Mouse (Mus musculus) kidney, postnatal 0 days (tissue): ENCODE results near the gene Fnip2. TPM values are rescaled to one million over a fixed set of nuclear protein-coding genes. Genes with fewer than 3 reads are reported as not detected.

Experiments
- ATAC-seq: fragments of 200-750 bp; cut with Nextera tagmentation; replicated peaks from 2 replicates; pipeline ENCODE4 v1.8.0; 2017; ENCODE audit warnings: low read depth, moderate number of reproducible peaks, moderate TSS enrichment, moderate library complexity; ENCODE audit not compliant: low FRiP score
- DNase-seq: peaks from one replicate; pipeline ENCODE4 v3.0.0-alpha.2; 2016; ENCODE audit warnings: low spot score
- H3K27ac ChIP-seq: fragments of 300-500 bp; sonication (generic); 2 replicates; pipeline ENCODE4 v1.5.1; 2014; ENCODE audit warnings: mild to moderate bottlenecking
- H3K27me3 ChIP-seq: fragments of 300-500 bp; sonication (generic); 2 replicates; pipeline ENCODE4 v1.6.1; 2014; ENCODE audit warnings: low read length, mixed read lengths; ENCODE audit not compliant: insufficient read depth
- H3K36me3 ChIP-seq: fragments of 300-500 bp; sonication (generic); 2 replicates; pipeline ENCODE4 v1.6.1; 2014; ENCODE audit warnings: low read length, mixed read lengths; ENCODE audit not compliant: insufficient read depth
- H3K4me1 ChIP-seq: fragments of 300-500 bp; sonication (generic); replicated peaks from 2 replicates; pipeline ENCODE4 v1.6.1; 2014; ENCODE audit warnings: antibody characterized with exemption, low read length, mixed read lengths; ENCODE audit not compliant: insufficient read depth
- H3K4me2 ChIP-seq: fragments of 300-500 bp; sonication (generic); 2 replicates; pipeline ENCODE4 v1.6.1; 2014; ENCODE audit warnings: mild to moderate bottlenecking, low read length, moderate library complexity, mixed read lengths
- H3K4me3 ChIP-seq: fragments of 300-500 bp; sonication (generic); replicated peaks from 2 replicates; pipeline ENCODE4 v1.5.1; 2014; ENCODE audit warnings: low read depth, low read length
- H3K9ac ChIP-seq: fragments of 300-500 bp; sonication (generic); 2 replicates; pipeline ENCODE4 v1.6.1; 2014; ENCODE audit warnings: low read depth, low read length
- H3K9me3 ChIP-seq: fragments of 300-500 bp; sonication (generic); replicated peaks from 2 replicates; pipeline ENCODE4 v1.6.1; 2016; ENCODE audit warnings: low read length, inconsistent platforms, mixed read lengths
- CTCF ChIP-seq: IDR thresholded peaks from 2 replicates; pipeline ENCODE4 v1.5.1; 2016; ENCODE audit warnings: antibody characterized with exemption, low read depth, mild to moderate bottlenecking, moderate library complexity
- WGBS: fragments of 180-500 bp; shearing (Covaris S2); extraction: QIAGEN DNeasy Blood & Tissue Kit; methylation state at CpG from one replicate; pipeline ENCODE4 v1.1.7; 2014; 5-methylcytosine and 5-hydroxymethylcytosine counted together
- polyA plus RNA-seq: library from polyadenylated mRNA; unstranded; fragments of >200 nt; fragmentation: Nextera tagmentation; extraction: Ambion mirVana; gene quantifications from 2 replicates; pipeline ENCODE4 v1.2.1, GENCODE M21; 2015

The Fnip2 gene
- polyA plus RNA-seq = 4.3 and 4.4 TPM in 2 replicates

- Histone ChIP-seq H3K9me3 (no peaks in the 10 kb centered on the region), H3K27ac (peak within 1 kb of the TSS; percentile 87), H3K9ac (peak within 1 kb of the TSS; percentile 82), H3K4me2 (peak within 1 kb of the TSS; percentile 89), H3K4me1 (peaks cover 6% of the 10 kb centered on the region; the same call in 1 of the 2 replicates), H3K36me3 (no peaks in the 10 kb centered on the region), H3K27me3 (no peaks in the 10 kb centered on the region), H3K4me3 (peak within 1 kb of the TSS; percentile 81)
- DNase-seq = peak; percentile 96
- peak; percentile 96 for ATAC-seq
- under 1% methylated on average over 54 of the region's 55 CpGs for WGBS
- no peak for TF ChIP-seq CTCF
These were observed at the start of gene Fnip2 for GRCm38 (mm10) chr3:79567703-79568362. TSS of gene Fnip2 (minus strand) at chr3:79567796.

- 85% methylated on average over 2 of the region's 2 CpGs for WGBS
- H3K4me1 ChIP-seq = no peaks in the 10 kb centered on the region
- no peak overlapping the region for H3K4me2 ChIP-seq
- H3K4me3 ChIP-seq = no peak overlapping the region
- no peaks in the 10 kb centered on the region for H3K9me3 ChIP-seq
- DNase-seq = no peak
- H3K9ac ChIP-seq = no peak overlapping the region
- no peak for TF ChIP-seq CTCF
- H3K27ac ChIP-seq = no peak overlapping the region
- H3K27me3 ChIP-seq = no peaks in the 10 kb centered on the region
- peaks cover 27% of the 10 kb centered on the region for H3K36me3 ChIP-seq
- ATAC-seq = no peak
These were observed 42.3 kb upstream of the Fnip2 start for GRCm38 (mm10) chr3:79609886-79610285.

GRCm38 (mm10) chr3:79595468-79595867 lies 27.9 kb upstream of the Fnip2 start:
- no peak overlapping the region for H3K9ac ChIP-seq
- TF ChIP-seq CTCF = no peak
- no peak overlapping the region for H3K4me3 ChIP-seq
- 92% methylated on average over 7 of the region's 7 CpGs for WGBS
- no peak overlapping the region for H3K4me2 ChIP-seq
- H3K9me3 ChIP-seq = no peaks in the 10 kb centered on the region
- H3K27ac ChIP-seq = no peak overlapping the region
- peaks cover 38% of the 10 kb centered on the region for H3K36me3 ChIP-seq
- H3K27me3 ChIP-seq = no peaks in the 10 kb centered on the region
- no peak for ATAC-seq
- 0 out of 2 replicates have a peak, but pooled peaks cover 4% of the 10 kb centered on the region for H3K4me1 ChIP-seq
- DNase-seq = no peak

GRCm38 (mm10) chr3:79591793-79592471 lies 24.3 kb upstream of the Fnip2 start:
- Histone ChIP-seq H3K36me3 (peaks cover 17% of the 10 kb centered on the region), H3K9ac (peak overlapping the region; percentile 91), H3K4me3 (peak overlapping the region; percentile 95), H3K27ac (peak overlapping the region; percentile 86), H3K4me2 (peak overlapping the region; percentile 60), H3K27me3 (no peaks in the 10 kb centered on the region), H3K9me3 (no peaks in the 10 kb centered on the region), H3K4me1 (0 out of 2 replicates have a peak, but pooled peaks cover 4% of the 10 kb centered on the region)
- TF ChIP-seq CTCF = no peak
- ATAC-seq (no peak), DNase-seq (no peak)
- WGBS = 3% methylated on average over 15 of the region's 15 CpGs

GRCm38 (mm10) chr3:79590863-79591792 lies 23.5 kb upstream of the Fnip2 start, which contains the start of gene Ppid:
TSS of gene Ppid (plus strand) at chr3:79591342.
- no peaks in the 10 kb centered on the region for H3K27me3 ChIP-seq
- TF ChIP-seq CTCF = peak; percentile 22; the same call in 1 of the 2 replicates
- H3K4me2 ChIP-seq = peak within 1 kb of the TSS; percentile 60
- H3K9ac ChIP-seq = peak within 1 kb of the TSS; percentile 91
- peak; percentile 96 for DNase-seq
- H3K9me3 ChIP-seq = no peaks in the 10 kb centered on the region
- H3K36me3 ChIP-seq = peaks cover 17% of the 10 kb centered on the region
- WGBS = 3% methylated on average over 63 of the region's 63 CpGs
- H3K4me1 ChIP-seq = 0 out of 2 replicates have a peak, but pooled peaks cover 4% of the 10 kb centered on the region
- peak; percentile 85 for ATAC-seq
- H3K4me3 ChIP-seq = peak within 1 kb of the TSS; percentile 95
- peak within 1 kb of the TSS; percentile 86 for H3K27ac ChIP-seq

GRCm38 (mm10) chr3:79589671-79590070 lies 22.1 kb upstream of the Fnip2 start:
- Histone ChIP-seq H3K4me3 (no peak overlapping the region), H3K4me2 (no peak overlapping the region), H3K9ac (no peak overlapping the region), H3K27me3 (no peaks in the 10 kb centered on the region), H3K27ac (no peak overlapping the region), H3K36me3 (peaks cover 7% of the 10 kb centered on the region; the same call in 1 of the 2 replicates), H3K4me1 (0 out of 2 replicates have a peak, but pooled peaks cover 4% of the 10 kb centered on the region), H3K9me3 (no peaks in the 10 kb centered on the region)
- TF ChIP-seq CTCF = no peak
- no peak for DNase-seq
- WGBS = 62% methylated on average over 2 of the region's 2 CpGs
- ATAC-seq = no peak
